Mouse (Mus musculus): ENCODE results near the gene Ccn1. TPM values are rescaled to one million over a fixed set of nuclear protein-coding genes. Genes with fewer than 3 reads are reported as not detected.

The Ccn1 gene
- polyA plus RNA-seq, 1 experiment from 2014 or later = 1.9 TPM

- 10% methylated on average over 20 of the region's 20 CpGs for WGBS
- Histone ChIP-seq H3K4me2 (ENCODE audit: low read depth, low read length) (peak overlapping the region; percentile 66), H3K4me3 (ENCODE audit: low read depth, low read length) (peak overlapping the region; percentile 31), H3K27ac (ENCODE audit: low read depth, low read length) (no peak overlapping the region), H3K4me1 (ENCODE audit: control insufficient read depth, insufficient read depth, low read length) (peaks cover 40% of the 10 kb centered on the region), H3K9me3 (ENCODE audit: control insufficient read depth, low read length) (no peaks in the 10 kb centered on the region), H3K27me3 (ENCODE audit: control insufficient read depth, insufficient read depth, low read length) (peaks cover 11% of the 10 kb centered on the region), H3K36me3 (ENCODE audit: control insufficient read depth, insufficient read depth, low read length) (no peaks in the 10 kb centered on the region), H3K9ac (replicated peaks; ENCODE audit: low read depth, low read length) (peak overlapping the region; percentile 52; the same call in 1 of the 2 replicates)
- ATAC-seq (ENCODE audit: low read depth) = 0 out of 2 replicates have a peak, but pooled peaks have one; percentile 5
These were observed 2.7 kb upstream of the Ccn1 start for GRCm38 (mm10) chr3:145652322-145653131.

- 4% methylated on average over 10 of the region's 10 CpGs for WGBS
- Histone ChIP-seq H3K4me3 (ENCODE audit: low read depth, low read length) (no peak overlapping the region), H3K27ac (ENCODE audit: low read depth, low read length) (no peak overlapping the region), H3K4me1 (ENCODE audit: control insufficient read depth, insufficient read depth, low read length) (peaks cover 40% of the 10 kb centered on the region), H3K9ac (replicated peaks; ENCODE audit: low read depth, low read length) (0 out of 2 replicates have a peak overlapping the region, but pooled peaks have one; percentile 21), H3K36me3 (ENCODE audit: control insufficient read depth, insufficient read depth, low read length) (no peaks in the 10 kb centered on the region), H3K9me3 (ENCODE audit: control insufficient read depth, low read length) (no peaks in the 10 kb centered on the region), H3K4me2 (ENCODE audit: low read depth, low read length) (peak overlapping the region; percentile 4; the same call in 1 of the 2 replicates), H3K27me3 (ENCODE audit: control insufficient read depth, insufficient read depth, low read length) (peaks cover 11% of the 10 kb centered on the region)
- no peak for ATAC-seq (ENCODE audit: low read depth)
These were observed 2.2 kb upstream of the Ccn1 start for GRCm38 (mm10) chr3:145651978-145652321.

- H3K27me3 ChIP-seq (ENCODE audit: control insufficient read depth, insufficient read depth, low read length) = peaks cover 11% of the 10 kb centered on the region
- H3K27ac ChIP-seq (ENCODE audit: low read depth, low read length) = no peak overlapping the region
- H3K9ac ChIP-seq (replicated peaks; ENCODE audit: low read depth, low read length) = no peak overlapping the region
- H3K4me1 ChIP-seq (ENCODE audit: control insufficient read depth, insufficient read depth, low read length) = peaks cover 40% of the 10 kb centered on the region
- 6% methylated on average over 18 of the region's 19 CpGs for WGBS
- no peak overlapping the region for H3K4me3 ChIP-seq (ENCODE audit: low read depth, low read length)
- peak overlapping the region; percentile 87 for H3K4me2 ChIP-seq (ENCODE audit: low read depth, low read length)
- H3K36me3 ChIP-seq (ENCODE audit: control insufficient read depth, insufficient read depth, low read length) = no peaks in the 10 kb centered on the region
- H3K9me3 ChIP-seq (ENCODE audit: control insufficient read depth, low read length) = no peaks in the 10 kb centered on the region
- ATAC-seq (ENCODE audit: low read depth) = no peak
These were observed 1.5 kb upstream of the Ccn1 start for GRCm38 (mm10) chr3:145651029-145651977.

- H3K27me3 ChIP-seq (ENCODE audit: control insufficient read depth, insufficient read depth, low read length) = peaks cover 11% of the 10 kb centered on the region
- peaks cover 40% of the 10 kb centered on the region for H3K4me1 ChIP-seq (ENCODE audit: control insufficient read depth, insufficient read depth, low read length)
- no peak overlapping the region for H3K27ac ChIP-seq (ENCODE audit: low read depth, low read length)
- peak overlapping the region; percentile 41; the same call in 1 of the 2 replicates for H3K9ac ChIP-seq (replicated peaks; ENCODE audit: low read depth, low read length)
- no peaks in the 10 kb centered on the region for H3K36me3 ChIP-seq (ENCODE audit: control insufficient read depth, insufficient read depth, low read length)
- H3K4me2 ChIP-seq (ENCODE audit: low read depth, low read length) = peak overlapping the region; percentile 87
- 1% methylated on average over 18 of the region's 18 CpGs for WGBS
- H3K9me3 ChIP-seq (ENCODE audit: control insufficient read depth, low read length) = no peaks in the 10 kb centered on the region
- no peak for ATAC-seq (ENCODE audit: low read depth)
- peak overlapping the region; percentile 47 for H3K4me3 ChIP-seq (ENCODE audit: low read depth, low read length)
These were observed 674 bp upstream of the Ccn1 start for GRCm38 (mm10) chr3:145650298-145651011.

GRCm38 (mm10) chr3:145648991-145649851, 560 bp downstream of the Ccn1 start:
- Histone ChIP-seq H3K9me3 (ENCODE audit: control insufficient read depth, low read length) (no peaks in the 10 kb centered on the region), H3K4me2 (ENCODE audit: low read depth, low read length) (peak overlapping the region; percentile 87), H3K27me3 (ENCODE audit: control insufficient read depth, insufficient read depth, low read length) (peaks cover 11% of the 10 kb centered on the region), H3K9ac (replicated peaks; ENCODE audit: low read depth, low read length) (peak overlapping the region; percentile 41), H3K27ac (ENCODE audit: low read depth, low read length) (peak overlapping the region; percentile 31; the same call in 1 of the 2 replicates), H3K4me3 (ENCODE audit: low read depth, low read length) (peak overlapping the region; percentile 47), H3K36me3 (ENCODE audit: control insufficient read depth, insufficient read depth, low read length) (no peaks in the 10 kb centered on the region), H3K4me1 (ENCODE audit: control insufficient read depth, insufficient read depth, low read length) (peaks cover 40% of the 10 kb centered on the region)
- WGBS = under 1% methylated on average over 47 of the region's 49 CpGs
- ATAC-seq (ENCODE audit: low read depth) = peak; percentile 16; the same call in 1 of the 2 replicates

- Histone ChIP-seq H3K27ac (ENCODE audit: low read depth, low read length) (no peak overlapping the region), H3K4me1 (ENCODE audit: control insufficient read depth, insufficient read depth, low read length) (peaks cover 37% of the 10 kb centered on the region), H3K9me3 (ENCODE audit: control insufficient read depth, low read length) (no peaks in the 10 kb centered on the region), H3K4me2 (ENCODE audit: low read depth, low read length) (peak overlapping the region; percentile 87; the same call in 1 of the 2 replicates), H3K27me3 (ENCODE audit: control insufficient read depth, insufficient read depth, low read length) (peaks cover 11% of the 10 kb centered on the region), H3K36me3 (ENCODE audit: control insufficient read depth, insufficient read depth, low read length) (no peaks in the 10 kb centered on the region), H3K4me3 (ENCODE audit: low read depth, low read length) (peak overlapping the region; percentile 47), H3K9ac (replicated peaks; ENCODE audit: low read depth, low read length) (0 out of 2 replicates have a peak overlapping the region, but pooled peaks have one; percentile 22)
- 15% methylated on average over 26 of the region's 26 CpGs for WGBS
- no peak for ATAC-seq (ENCODE audit: low read depth)
These were observed 1.5 kb downstream of the Ccn1 start for GRCm38 (mm10) chr3:145648097-145648931.

- H3K4me3 ChIP-seq (ENCODE audit: low read depth, low read length) = no peak overlapping the region
- no peak for ATAC-seq (ENCODE audit: low read depth)
- H3K27ac ChIP-seq (ENCODE audit: low read depth, low read length) = no peak overlapping the region
- H3K36me3 ChIP-seq (ENCODE audit: control insufficient read depth, insufficient read depth, low read length) = no peaks in the 10 kb centered on the region
- peaks cover 7% of the 10 kb centered on the region for H3K27me3 ChIP-seq (ENCODE audit: control insufficient read depth, insufficient read depth, low read length)
- no peaks in the 10 kb centered on the region for H3K9me3 ChIP-seq (ENCODE audit: control insufficient read depth, low read length)
- H3K4me1 ChIP-seq (ENCODE audit: control insufficient read depth, insufficient read depth, low read length) = peaks cover 28% of the 10 kb centered on the region
- no peak overlapping the region for H3K4me2 ChIP-seq (ENCODE audit: low read depth, low read length)
- WGBS = 79% methylated on average over 18 of the region's 18 CpGs
- no peak overlapping the region for H3K9ac ChIP-seq (replicated peaks; ENCODE audit: low read depth, low read length)
These were observed 2.4 kb downstream of the Ccn1 start for GRCm38 (mm10) chr3:145647416-145647815.
